Mouse (Mus musculus) forebrain, postnatal 0 days (tissue): ENCODE measurements around the gene Serinc2. TPM values are rescaled to one million over a fixed set of nuclear protein-coding genes. Genes with fewer than 3 reads are reported as not detected.

Experiments used
- ATAC-seq: fragments of 200-750 bp; cut with Nextera tagmentation; 2 replicates; pipeline ENCODE4 v1.8.0; 2017; ENCODE audit warnings: mild to moderate bottlenecking, moderate library complexity
- DNase-seq: peaks from one replicate; pipeline ENCODE4 v3.0.0-alpha.2; 2015
- H3K27ac ChIP-seq: fragments of 300-500 bp; sonication (generic); 2 replicates; pipeline ENCODE4 v1.5.1; 2014; ENCODE audit warnings: low read depth, mild to moderate bottlenecking, antibody characterized with exemption, low read length, moderate library complexity, mixed read lengths
- H3K27me3 ChIP-seq: fragments of 300-500 bp; sonication (generic); 2 replicates; pipeline ENCODE4 v1.6.1; 2014; ENCODE audit warnings: mild to moderate bottlenecking, low read length, mixed read lengths; ENCODE audit not compliant: insufficient read depth
- H3K36me3 ChIP-seq: fragments of 300-500 bp; sonication (generic); 2 replicates; pipeline ENCODE4 v1.6.1; 2014; ENCODE audit warnings: mild to moderate bottlenecking, moderate library complexity; ENCODE audit not compliant: insufficient read depth
- H3K4me1 ChIP-seq: fragments of 300-500 bp; sonication (generic); 2 replicates; pipeline ENCODE4 v1.6.1; 2014; ENCODE audit warnings: antibody characterized with exemption; ENCODE audit not compliant: insufficient read depth
- H3K4me2 ChIP-seq: fragments of 300-500 bp; sonication (generic); 2 replicates; pipeline ENCODE4 v1.6.1; 2014; ENCODE audit warnings: low read depth, mild to moderate bottlenecking, moderate library complexity
- H3K4me3 ChIP-seq: fragments of 300-500 bp; sonication (generic); 2 replicates; pipeline ENCODE4 v1.5.1; 2014; ENCODE audit warnings: low read depth, low read length, mixed read lengths
- H3K9ac ChIP-seq: fragments of 300-500 bp; sonication (generic); 2 replicates; pipeline ENCODE4 v1.6.1; 2014; ENCODE audit warnings: mild to moderate bottlenecking
- H3K9me3 ChIP-seq: fragments of 300-500 bp; sonication (generic); 2 replicates; pipeline ENCODE4 v1.6.1; 2016; ENCODE audit warnings: low read length
- CTCF ChIP-seq: sonication (generic); IDR thresholded peaks from 2 replicates; pipeline ENCODE4 v1.5.1; 2016; ENCODE audit warnings: antibody characterized with exemption, control low read depth, low read depth
- WGBS: fragments of 180-500 bp; shearing (Covaris S2); extraction: QIAGEN DNeasy Blood & Tissue Kit; methylation state at CpG from one replicate; pipeline ENCODE4 v1.1.7; 2014; 5-methylcytosine and 5-hydroxymethylcytosine counted together
- polyA plus RNA-seq: library from polyadenylated mRNA; unstranded; fragments of >200 nt; fragmentation: Nextera tagmentation; extraction: Ambion mirVana; gene quantifications from 2 replicates; pipeline ENCODE4 v1.2.1, GENCODE M21; 2015
- total RNA-seq: library from RNA; depleted of rRNA; stranded (reverse); fragments of >200 nt; gene quantifications from 2 replicates; pipeline ENCODE4 v1.2.3, GENCODE M21; 2014; rRNA removed

Gene Serinc2
- total RNA-seq (12.7 and 14.0 TPM in 2 replicates), polyA plus RNA-seq (22.5 and 24.2 TPM in 2 replicates)

DNA sequence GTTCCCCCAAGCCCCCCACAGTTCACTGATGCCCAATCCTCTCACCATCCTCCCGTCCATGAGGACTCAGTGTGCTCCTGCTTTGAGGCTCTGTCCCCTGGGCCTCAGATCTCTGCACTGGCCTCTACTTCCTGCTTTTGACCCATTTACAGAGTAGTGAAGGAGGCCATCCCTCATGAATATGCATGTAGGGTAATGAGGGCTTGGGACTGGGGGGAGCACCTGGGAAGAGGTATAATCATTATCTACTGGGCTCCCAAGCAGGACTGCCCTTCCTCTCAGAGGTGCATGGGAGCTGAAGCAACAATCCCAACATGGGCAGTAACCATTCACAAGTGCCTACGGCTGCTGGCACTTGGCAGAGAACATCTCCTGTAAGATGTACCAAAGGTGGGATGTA lies at the start of gene Serinc2:
Serinc2 (minus strand) TSS at position 101 of the 400 bp plus-strand sequence.
- ATAC-seq, result no peak
- H3K36me3 ChIP-seq, result no peaks in the 10 kb centered on the region
- H3K27me3 ChIP-seq, result no peaks in the 10 kb centered on the region
- 64% methylated on average over 2 of the region's 2 CpGs for WGBS
- TF ChIP-seq CTCF, result no peak
- H3K4me1 ChIP-seq, result no peaks in the 10 kb centered on the region
- no peak within 1 kb of the TSS for H3K9ac ChIP-seq
- no peak within 1 kb of the TSS for H3K27ac ChIP-seq
- no peak for DNase-seq
- no peak within 1 kb of the TSS for H3K4me3 ChIP-seq
- no peaks in the 10 kb centered on the region for H3K9me3 ChIP-seq
- H3K4me2 ChIP-seq, result no peak within 1 kb of the TSS

DNA sequence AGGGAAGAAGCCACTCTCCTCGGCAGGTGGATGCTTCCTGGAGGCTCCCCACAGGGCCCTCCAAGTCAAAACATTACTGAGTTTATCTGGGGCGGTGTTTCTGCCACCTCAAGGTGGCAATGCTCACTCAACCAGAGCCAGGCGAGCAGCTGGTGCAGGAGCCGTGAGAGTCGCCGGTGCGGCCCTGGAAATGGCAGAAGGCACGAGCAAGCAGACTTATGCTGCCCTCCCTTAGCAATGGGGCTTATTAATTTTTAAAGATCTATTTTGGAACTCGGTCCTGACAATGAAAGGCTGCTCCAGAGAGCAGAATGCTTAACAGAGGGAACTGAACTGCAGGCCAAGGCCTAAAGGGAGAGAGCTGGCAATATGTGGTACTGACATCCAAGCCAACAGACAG lies 48.4 kb upstream of the Serinc2 start:
- peaks cover 59% of the 10 kb centered on the region for H3K36me3 ChIP-seq
- no peak for ATAC-seq

DNA sequence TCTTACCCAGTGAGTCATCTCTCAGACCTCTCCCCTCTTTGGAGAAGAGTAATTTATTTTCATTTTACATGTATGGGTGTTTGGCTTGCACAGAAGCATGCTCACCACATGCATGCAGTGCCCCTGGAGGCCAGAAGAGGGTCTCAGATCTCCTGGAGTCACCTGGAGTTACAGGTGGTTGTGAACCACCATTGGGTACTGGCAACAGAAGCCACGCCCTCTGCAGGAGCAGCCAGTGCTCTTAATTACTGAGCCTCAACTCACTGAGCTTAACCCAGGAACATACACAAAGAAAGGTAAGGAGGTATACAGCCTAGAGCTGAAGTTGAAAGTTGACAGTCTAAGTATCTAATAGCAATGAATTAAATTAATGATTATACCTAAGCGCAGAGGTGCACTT lies 46.4 kb upstream of the Serinc2 start:
- Histone ChIP-seq H3K9me3 (no peaks in the 10 kb centered on the region), H3K27me3 (no peaks in the 10 kb centered on the region), H3K4me1 (no peaks in the 10 kb centered on the region), H3K36me3 (peaks cover 63% of the 10 kb centered on the region), H3K9ac (no peak overlapping the region), H3K27ac (no peak overlapping the region), H3K4me3 (no peak overlapping the region), H3K4me2 (no peak overlapping the region)
- TF ChIP-seq CTCF, result peak; percentile 16
- 98% methylated on average over 2 of the region's 2 CpGs for WGBS
- no peak for ATAC-seq
- no peak for DNase-seq

More for the DNA sequence above, 48.4 kb upstream of the Serinc2 start:
- no peak for TF ChIP-seq CTCF
- Histone ChIP-seq H3K4me2 (no peak overlapping the region), H3K9ac (no peak overlapping the region), H3K4me3 (no peak overlapping the region), H3K27ac (no peak overlapping the region), H3K27me3 (no peaks in the 10 kb centered on the region), H3K4me1 (no peaks in the 10 kb centered on the region), H3K9me3 (no peaks in the 10 kb centered on the region)
- 77% methylated on average over 9 of the region's 9 CpGs for WGBS
- no peak for DNase-seq

DNA sequence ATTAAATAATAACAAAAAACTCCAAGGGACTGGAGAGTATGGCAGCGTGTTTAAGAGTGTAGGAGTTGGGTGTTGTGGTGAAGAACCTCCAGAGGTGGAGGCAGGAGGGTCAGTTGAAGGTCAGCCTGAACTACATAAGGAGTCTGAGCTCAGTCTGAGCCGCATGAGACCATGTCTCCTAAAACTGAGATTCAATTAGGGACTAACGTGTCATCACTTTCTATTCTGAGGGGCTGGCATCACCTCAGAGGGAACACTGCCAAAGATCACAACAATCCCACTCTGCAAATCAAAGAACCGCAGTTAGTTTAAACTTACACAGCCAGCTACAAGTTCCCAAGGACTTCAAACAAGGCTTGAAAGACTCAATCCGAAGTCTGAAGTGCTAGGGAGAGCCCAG lies 44.6 kb upstream of the Serinc2 start:
- 56% methylated on average over 5 of the region's 5 CpGs for WGBS
- no peak for TF ChIP-seq CTCF
- H3K9ac ChIP-seq, result no peak overlapping the region

DNA sequence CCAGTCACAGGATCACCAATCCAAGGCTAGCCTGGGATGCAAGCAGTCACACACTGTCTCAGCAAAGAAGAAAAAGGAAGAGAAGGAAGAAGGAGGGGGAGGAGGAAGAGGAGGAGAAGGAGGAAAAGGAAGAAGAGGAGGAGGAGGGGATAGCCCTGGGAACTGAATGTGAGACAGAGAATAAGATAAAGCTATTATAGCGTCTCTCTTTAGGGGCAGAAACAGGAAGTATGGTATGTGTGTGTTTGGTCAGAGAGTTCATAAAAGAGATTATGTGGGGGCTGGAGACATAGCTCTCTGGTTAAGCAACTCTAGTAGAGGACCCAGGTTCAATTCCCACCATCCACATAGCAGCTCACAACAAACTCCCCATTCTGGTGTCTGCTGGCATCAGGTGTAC lies 44.2 kb upstream of the Serinc2 start:
- H3K9me3 ChIP-seq, result no peaks in the 10 kb centered on the region
- no peak overlapping the region for H3K4me2 ChIP-seq
- 92% methylated on average over 1 of the region's 1 CpGs for WGBS
- DNase-seq (no peak), ATAC-seq (no peak)
- TF ChIP-seq CTCF, result no peak
- H3K4me3 ChIP-seq, result no peak overlapping the region
- H3K36me3 ChIP-seq, result peaks cover 56% of the 10 kb centered on the region
- no peaks in the 10 kb centered on the region for H3K27me3 ChIP-seq
- no peak overlapping the region for H3K27ac ChIP-seq
- H3K9ac ChIP-seq, result no peak overlapping the region
- no peaks in the 10 kb centered on the region for H3K4me1 ChIP-seq

More for the DNA sequence above, 44.6 kb upstream of the Serinc2 start:
- no peaks in the 10 kb centered on the region for H3K9me3 ChIP-seq
- no peak overlapping the region for H3K27ac ChIP-seq
- no peak overlapping the region for H3K4me3 ChIP-seq
- H3K4me2 ChIP-seq, result no peak overlapping the region
- H3K36me3 ChIP-seq, result peaks cover 58% of the 10 kb centered on the region
- ATAC-seq (no peak), DNase-seq (no peak)
- H3K27me3 ChIP-seq, result no peaks in the 10 kb centered on the region
- no peaks in the 10 kb centered on the region for H3K4me1 ChIP-seq

DNA sequence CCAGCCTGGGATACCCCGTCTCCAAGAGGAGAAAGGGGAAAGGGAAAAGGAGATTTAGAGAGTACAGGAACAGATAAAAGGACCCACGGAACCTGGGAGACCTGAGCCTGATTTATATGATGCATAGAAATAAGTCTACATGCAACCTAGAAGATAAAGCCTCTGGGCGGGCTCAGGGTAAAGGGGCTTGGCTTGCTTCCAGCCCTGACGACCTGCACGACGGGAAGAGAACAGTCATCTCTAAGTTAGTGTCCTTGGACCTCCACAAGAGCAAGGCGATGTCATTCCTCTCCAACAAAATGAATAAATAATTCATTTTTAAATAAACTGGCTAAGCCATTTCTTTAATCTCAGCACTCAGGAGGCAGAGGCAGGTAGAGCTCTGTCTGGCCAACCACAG lies 43.6 kb upstream of the Serinc2 start:
- ATAC-seq, result no peak

DNA sequence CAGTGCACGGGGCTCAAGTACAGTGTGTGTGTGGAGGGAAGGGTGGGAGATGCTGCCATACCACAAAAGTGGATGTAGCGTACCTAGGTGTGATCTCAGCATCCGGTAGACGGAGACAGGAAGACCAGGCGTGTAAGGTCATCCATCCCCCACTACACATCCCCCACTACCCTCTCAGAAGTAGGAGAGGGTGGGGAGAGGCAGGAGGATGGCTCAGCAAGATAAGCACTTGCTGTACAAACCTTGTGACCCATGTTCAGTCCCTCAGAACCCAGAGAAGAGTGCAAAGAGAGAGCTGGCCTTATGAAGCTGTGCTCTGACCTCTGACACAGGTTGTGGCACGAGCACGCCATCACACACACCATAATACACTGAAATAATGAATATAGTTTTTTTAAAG lies 42.6 kb upstream of the Serinc2 start:
- no peak for DNase-seq
- TF ChIP-seq CTCF, result no peak
- H3K4me3 ChIP-seq, result no peak overlapping the region
- ATAC-seq, result no peak
- H3K9ac ChIP-seq, result no peak overlapping the region
- H3K27ac ChIP-seq, result no peak overlapping the region
- WGBS, result 91% methylated on average over 7 of the region's 7 CpGs
- H3K4me1 ChIP-seq, result no peaks in the 10 kb centered on the region
- no peak overlapping the region for H3K4me2 ChIP-seq
- no peaks in the 10 kb centered on the region for H3K27me3 ChIP-seq
- peaks cover 56% of the 10 kb centered on the region for H3K36me3 ChIP-seq
- no peaks in the 10 kb centered on the region for H3K9me3 ChIP-seq

More for the DNA sequence above, 43.6 kb upstream of the Serinc2 start:
- no peaks in the 10 kb centered on the region for H3K27me3 ChIP-seq
- H3K4me1 ChIP-seq, result no peaks in the 10 kb centered on the region
- no peak overlapping the region for H3K4me2 ChIP-seq
- 78% methylated on average over 7 of the region's 7 CpGs for WGBS
- H3K27ac ChIP-seq, result no peak overlapping the region
- no peak for TF ChIP-seq CTCF
- DNase-seq, result no peak
- H3K4me3 ChIP-seq, result no peak overlapping the region
- H3K9ac ChIP-seq, result no peak overlapping the region
- H3K9me3 ChIP-seq, result no peaks in the 10 kb centered on the region
- H3K36me3 ChIP-seq, result peaks cover 56% of the 10 kb centered on the region
